Mouse (Mus musculus): ENCODE results near the gene Immp2l.
A peak's percentile ranks its signal among the peaks of the same experiment; 100 is the strongest.

Gene Immp2l

GRCm38 (mm10) chr12:41322018-41322417 lies 298.1 kb downstream of the Immp2l start:
- no peak for DNase-seq

- no peak for DNase-seq
These were observed 300.5 kb downstream of the Immp2l start for GRCm38 (mm10) chr12:41324418-41324817.

- no peak for DNase-seq
These were observed 301.9 kb downstream of the Immp2l start for GRCm38 (mm10) chr12:41325756-41326155.

GRCm38 (mm10) chr12:41330988-41331671 lies 307.2 kb downstream of the Immp2l start:
- no peak for DNase-seq

GRCm38 (mm10) chr12:41345621-41346020 lies 321.7 kb downstream of the Immp2l start:
- no peak for DNase-seq

- no peak for DNase-seq
These were observed 323.6 kb downstream of the Immp2l start for GRCm38 (mm10) chr12:41347494-41347893.

- no peak for DNase-seq
These were observed 325.5 kb downstream of the Immp2l start for GRCm38 (mm10) chr12:41349386-41349785.

GRCm38 (mm10) chr12:41349814-41350213 lies 325.9 kb downstream of the Immp2l start:
- DNase-seq, result no peak

GRCm38 (mm10) chr12:41351275-41351674 lies 327.4 kb downstream of the Immp2l start:
- DNase-seq, result no peak

- no peak for DNase-seq
These were observed 331.0 kb downstream of the Immp2l start for GRCm38 (mm10) chr12:41354857-41355256.

GRCm38 (mm10) chr12:41356040-41356439 lies 332.1 kb downstream of the Immp2l start:
- DNase-seq, result no peak

- DNase-seq, result no peak
These were observed 362.8 kb downstream of the Immp2l start for GRCm38 (mm10) chr12:41386685-41387084.

- DNase-seq, result no peak
These were observed 370.3 kb downstream of the Immp2l start for GRCm38 (mm10) chr12:41394231-41394630.

GRCm38 (mm10) chr12:41401136-41401535 lies 377.2 kb downstream of the Immp2l start:
- DNase-seq, result no peak

GRCm38 (mm10) chr12:41401923-41402322 lies 378.0 kb downstream of the Immp2l start:
- DNase-seq, result no peak

- no peak for DNase-seq
These were observed 385.5 kb downstream of the Immp2l start for GRCm38 (mm10) chr12:41409431-41409830.

- no peak for DNase-seq
These were observed 392.7 kb downstream of the Immp2l start for GRCm38 (mm10) chr12:41416635-41417034.

- DNase-seq, result peak; percentile 47 to 69
These were observed 393.2 kb downstream of the Immp2l start for GRCm38 (mm10) chr12:41417099-41417498.

GRCm38 (mm10) chr12:41417961-41418360 lies 394.1 kb downstream of the Immp2l start:
- DNase-seq, result no peak

- no peak for DNase-seq
These were observed 401.3 kb downstream of the Immp2l start for GRCm38 (mm10) chr12:41425101-41425679.

- no peak for DNase-seq
These were observed 403.6 kb downstream of the Immp2l start for GRCm38 (mm10) chr12:41427464-41427863.

GRCm38 (mm10) chr12:41428806-41429205 lies 404.9 kb downstream of the Immp2l start:
- no peak for DNase-seq

- DNase-seq, result no peak
These were observed 412.5 kb downstream of the Immp2l start for GRCm38 (mm10) chr12:41436206-41436985.

- DNase-seq, result peak; percentile 10 to 36
These were observed 414.6 kb downstream of the Immp2l start for GRCm38 (mm10) chr12:41438446-41438845.
